In genomic region chr9:64199897-64200296, GRCm38 (mm10) we compare ENCODE assay signal across 22 mouse cellular contexts. TPM values are rescaled to one million over a fixed set of nuclear protein-coding genes. Genes with fewer than 3 reads are reported as not detected.
DNase-seq lines count a peak whose midpoint lies in the region; ATAC-seq and TF ChIP-seq lines count a peak whose summit lies in the region.
"Had no signal": no experiment of that assay in that cellular context is flagged by ENCODE, and none has a peak within 500 bp of the region (broad histone marks: within the 10 kb centered on the region; RNA-seq: fewer than 3 reads in every experiment).

No protein-coding gene starts in this region.

- no peaks in the 10 kb centered on the region for H3K27me3 ChIP-seq in intestine, postnatal 0 days (replicated peaks; ENCODE audit: control insufficient read depth, insufficient read depth, low read length)
- H3K27me3 ChIP-seq: limb, embryonic 15.5 days; megakaryocyte, embryonic 14.5 days; neural tube, embryonic 13.5 days had no signal

- peak; percentile 15 for DNase-seq in lung, postnatal 36 days
- no peak for DNase-seq in lung, adult 18-20 months
- DNase-seq in kidney, postnatal 25 days, result peak; percentile 44 to 65
- peak; percentile 64 for DNase-seq in yolk sac, embryonic 10.5 days (ENCODE audit: low spot score)
- DNase-seq in cerebellum, adult 8-10 months, result no peak
- no peak for DNase-seq in layer of hippocampus, postnatal 25 days (ENCODE audit: extremely low spot score in 1 of 2, low spot score in 1 of 2)
- no peak for DNase-seq in adrenal gland, postnatal 4 days (ENCODE audit: low spot score in 2 of 2)
- DNase-seq: cerebellum, adult 9-11 months; gastrocnemius, postnatal 36 days; liver, postnatal 0 days; lung, postnatal 14 days; midbrain, embryonic 14.5 days; right cerebral cortex, postnatal 14 days; thymus, postnatal 14 days had no signal

- H3K9ac ChIP-seq in intestine, postnatal 0 days (ENCODE audit: low read depth, low read length), result no peak overlapping the region
- H3K9ac ChIP-seq: limb, embryonic 15.5 days; liver, postnatal 0 days; neural tube, embryonic 13.5 days had no signal

- peaks cover 4% of the 10 kb centered on the region; the same call in 1 of the 2 replicates for H3K4me1 ChIP-seq in intestine, postnatal 0 days (replicated peaks; ENCODE audit: control insufficient read depth, insufficient read depth, low read length)
- H3K4me1 ChIP-seq: limb, embryonic 15.5 days; neural tube, embryonic 13.5 days had no signal

- H3K9me3 ChIP-seq in intestine, postnatal 0 days (ENCODE audit: control insufficient read depth), result no peaks in the 10 kb centered on the region
- H3K9me3 ChIP-seq: limb, embryonic 15.5 days; megakaryocyte, embryonic 14.5 days; neural tube, embryonic 13.5 days had no signal

- H3K27ac ChIP-seq in intestine, postnatal 0 days (ENCODE audit: low read depth, low read length), result peak overlapping the region; percentile 75
- H3K27ac ChIP-seq: limb, embryonic 15.5 days; neural tube, embryonic 13.5 days had no signal

- ATAC-seq in intestine, postnatal 0 days, result peak; percentile 73
- ATAC-seq: forebrain, embryonic 14.5 days; hindbrain, embryonic 16.5 days; liver, postnatal 0 days had no signal

- H3K36me3 ChIP-seq in intestine, postnatal 0 days (ENCODE audit: control insufficient read depth, insufficient read depth), result peaks cover 25% of the 10 kb centered on the region

- 27% methylated on average over 2 of the region's 2 CpGs for WGBS in intestine, postnatal 0 days

- H3K4me3 ChIP-seq in intestine, postnatal 0 days (ENCODE audit: low read depth, low read length), result no peak overlapping the region
- H3K4me3 ChIP-seq: limb, embryonic 15.5 days; megakaryocyte, embryonic 14.5 days; neural tube, embryonic 13.5 days had no signal

- TF ChIP-seq CTCF in intestine, postnatal 0 days (IDR thresholded peaks at IDR 0.05; ENCODE audit: low read depth), result no peak

- H3K4me2 ChIP-seq in intestine, postnatal 0 days (replicated peaks; ENCODE audit: low read depth), result no peak overlapping the region
- H3K4me2 ChIP-seq: limb, embryonic 15.5 days; neural tube, embryonic 13.5 days had no signal

RNA-seq across cellular contexts. Expression of gene Snapc5, which starts 20.8 kb away (rescaled TPM):
- polyA plus RNA-seq in intestine, postnatal 0 days (2015; fragmentation: Nextera tagmentation; extraction: Ambion mirVana), result 32.9 and 36.7 TPM in 2 replicates
- total RNA-seq in layer of hippocampus, postnatal 25 days (2021), result 10 to 100 TPM; 16.9 to 19.1 TPM
- 10 to 100 TPM; 21.6 to 21.8 TPM for total RNA-seq in adrenal gland, postnatal 4 days (2021)

RNA-seq across cellular contexts. Expression of gene Rpl4, which starts 26.7 kb away (rescaled TPM):
- 575 and 580 TPM in 2 replicates for polyA plus RNA-seq in intestine, postnatal 0 days (2015; fragmentation: Nextera tagmentation; extraction: Ambion mirVana)
- total RNA-seq in layer of hippocampus, postnatal 25 days (2021), result 100 to 1,000 TPM; 547 to 604 TPM
- total RNA-seq in adrenal gland, postnatal 4 days (2021), result 1,000 to 10,000 TPM; 1,230 to 1,246 TPM

RNA-seq across cellular contexts. Expression of gene Zwilch, which starts 27.0 kb away (rescaled TPM):
- polyA plus RNA-seq in intestine, postnatal 0 days (2015; fragmentation: Nextera tagmentation; extraction: Ambion mirVana), result 3.0 and 4.1 TPM in 2 replicates
- 1 to 10 TPM; 4.3 to 6.6 TPM for total RNA-seq in layer of hippocampus, postnatal 25 days (2021)
- total RNA-seq in adrenal gland, postnatal 4 days (2021), result 10 to 100 TPM; 19.2 to 19.9 TPM

RNA-seq across cellular contexts. Expression of gene Uchl4, which starts 35.1 kb away (rescaled TPM):
- 1.8 and 2.0 TPM in 2 replicates for polyA plus RNA-seq in intestine, postnatal 0 days (2015; fragmentation: Nextera tagmentation; extraction: Ambion mirVana)
- total RNA-seq in layer of hippocampus, postnatal 25 days (2021), result 1 to 10 TPM; 3.0 to 3.9 TPM
- total RNA-seq in adrenal gland, postnatal 4 days (2021), result 1 to 10 TPM; 2.0 to 2.6 TPM
- total RNA-seq: hematopoietic stem cell, adult 5-6 weeks had no signal
- polyA plus RNA-seq: spleen, adult 2 months had no signal

RNA-seq across cellular contexts. Expression of gene Map2k1, which starts 53.5 kb away (rescaled TPM):
- polyA plus RNA-seq in intestine, postnatal 0 days (2015; fragmentation: Nextera tagmentation; extraction: Ambion mirVana), result 82.1 and 84.0 TPM in 2 replicates
- 100 to 1,000 TPM; 294 to 332 TPM for total RNA-seq in layer of hippocampus, postnatal 25 days (2021)
- total RNA-seq in adrenal gland, postnatal 4 days (2021), result 10 to 100 TPM; 49.4 to 54.3 TPM

Comparison
In these comparisons a context has a peak if more than half of its experiments do, and no peak if none do; other contexts are left out.
1. DNase-seq: peak in lung, postnatal 36 days (single experiment), kidney, postnatal 25 days (2 of 2) and yolk sac, embryonic 10.5 days (single experiment); none in lung, adult 18-20 months (0 of 2), cerebellum, adult 8-10 months (single experiment), layer of hippocampus, postnatal 25 days (0 of 2) and adrenal gland, postnatal 4 days (0 of 2).